Mouse (Mus musculus) embryonic facial prominence, embryonic 15.5 days (tissue): ENCODE data around the gene Pdx1. TPM values are rescaled to one million over a fixed set of nuclear protein-coding genes. Genes with fewer than 3 reads are reported as not detected.

Experiments used
- ATAC-seq: fragments of 200-750 bp; cut with Nextera tagmentation; 2 replicates; pipeline ENCODE4 v1.8.0; 2017; ENCODE audit warnings: low read depth, moderate TSS enrichment; ENCODE audit not compliant: insufficient number of reproducible peaks, low FRiP score, low TSS enrichment
- H3K27ac ChIP-seq: fragments of 300-500 bp; sonication (generic); replicated peaks from 2 replicates; pipeline ENCODE4 v1.5.1; 2015; ENCODE audit warnings: mild to moderate bottlenecking, inconsistent platforms
- H3K27me3 ChIP-seq: fragments of 300-500 bp; sonication (generic); 2 replicates; pipeline ENCODE4 v1.6.1; 2015; ENCODE audit warnings: inconsistent platforms
- H3K36me3 ChIP-seq: fragments of 300-500 bp; sonication (generic); 2 replicates; pipeline ENCODE4 v1.6.1; 2015; ENCODE audit warnings: mild to moderate bottlenecking, inconsistent platforms
- H3K4me1 ChIP-seq: fragments of 300-500 bp; sonication (generic); 2 replicates; pipeline ENCODE4 v1.6.1; 2015; ENCODE audit warnings: inconsistent platforms
- H3K4me2 ChIP-seq: fragments of 300-500 bp; sonication (generic); replicated peaks from 2 replicates; pipeline ENCODE4 v1.6.1; 2015; ENCODE audit warnings: mild to moderate bottlenecking, inconsistent platforms
- H3K4me3 ChIP-seq: fragments of 300-500 bp; sonication (generic); replicated peaks from 2 replicates; pipeline ENCODE4 v1.5.1; 2015; ENCODE audit warnings: mild to moderate bottlenecking, inconsistent platforms
- H3K9ac ChIP-seq: fragments of 300-500 bp; sonication (generic); 2 replicates; pipeline ENCODE4 v1.6.1; 2015; ENCODE audit warnings: inconsistent platforms
- H3K9me3 ChIP-seq: fragments of 300-500 bp; sonication (generic); replicated peaks from 2 replicates; pipeline ENCODE4 v1.6.1; 2016; ENCODE audit warnings: inconsistent platforms
- WGBS: fragments of 180-500 bp; shearing (Covaris S2); methylation state at CpG from one replicate; pipeline ENCODE4 v1.1.7; 2015; 5-methylcytosine and 5-hydroxymethylcytosine counted together
- polyA plus RNA-seq: library from polyadenylated mRNA; unstranded; fragments of >200 nt; fragmentation: Nextera tagmentation; extraction: Ambion mirVana; gene quantifications from 2 replicates; pipeline ENCODE4 v1.2.1, GENCODE M21; 2015

Gene Pdx1
- polyA plus RNA-seq, 1 experiment from 2014 or later, result not detected

- H3K36me3 ChIP-seq, result no peaks in the 10 kb centered on the region
- WGBS, result 4% methylated on average over 13 of the region's 13 CpGs
- no peaks in the 10 kb centered on the region for H3K9me3 ChIP-seq
- no peak overlapping the region for H3K9ac ChIP-seq
- H3K4me3 ChIP-seq, result no peak overlapping the region
- H3K27me3 ChIP-seq, result peaks cover 100% of the 10 kb centered on the region
- ATAC-seq, result no peak
- peaks cover 35% of the 10 kb centered on the region for H3K4me1 ChIP-seq
- H3K27ac ChIP-seq, result no peak overlapping the region
- no peak overlapping the region for H3K4me2 ChIP-seq
Measured at GRCm38 (mm10) chr5:147302746-147303400, 33.1 kb downstream of the Pdx1 start.

DNA sequence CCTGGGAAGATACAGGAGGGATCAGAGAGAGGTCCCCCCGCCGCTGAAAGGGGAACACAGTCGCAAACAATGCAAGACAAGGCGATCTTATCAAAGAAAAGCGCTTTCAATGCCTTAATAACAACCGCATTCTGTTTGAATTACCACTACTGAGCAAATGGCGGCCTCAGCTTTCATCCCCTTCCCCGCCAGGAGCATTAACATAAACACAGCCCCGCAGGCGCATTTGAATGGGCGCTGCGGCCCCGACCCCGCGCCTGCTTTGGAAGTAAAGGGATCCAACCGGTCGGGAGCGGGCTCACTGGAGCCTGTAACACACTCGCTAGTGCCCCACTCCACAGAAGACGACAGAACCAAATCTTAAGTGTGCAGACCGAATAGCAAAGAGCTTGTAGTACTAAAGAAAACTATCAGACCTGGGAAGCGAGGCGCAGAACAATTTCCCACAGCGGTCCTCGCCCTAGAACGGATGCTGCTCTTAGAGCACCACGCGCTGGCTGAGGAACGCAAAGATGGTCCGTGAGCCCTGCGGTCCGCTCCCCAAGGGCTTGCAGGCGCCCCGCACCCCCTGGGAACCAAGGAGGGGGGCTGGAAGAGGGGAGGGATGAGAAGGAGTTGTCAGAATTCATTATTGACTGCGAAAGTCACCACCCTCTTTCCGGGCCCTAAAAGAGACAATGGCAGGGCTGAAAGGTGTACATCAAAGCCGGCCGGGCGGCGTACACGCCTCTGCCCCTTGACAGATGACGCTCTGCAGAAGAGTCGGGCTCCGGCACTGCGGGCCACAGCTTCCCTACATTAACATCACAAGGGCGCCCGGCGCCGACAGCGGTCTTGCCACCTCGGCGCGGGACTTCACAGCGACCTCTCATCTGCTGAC, 34.8 kb downstream of the Pdx1 start:
- 1% methylated on average over 54 of the region's 54 CpGs for WGBS
- ATAC-seq, result no peak
- H3K4me3 ChIP-seq, result no peak overlapping the region
- H3K9me3 ChIP-seq, result no peaks in the 10 kb centered on the region
- H3K36me3 ChIP-seq, result no peaks in the 10 kb centered on the region
- H3K9ac ChIP-seq, result no peak overlapping the region
- H3K4me1 ChIP-seq, result peaks cover 31% of the 10 kb centered on the region
- no peak overlapping the region for H3K27ac ChIP-seq
- H3K27me3 ChIP-seq, result peaks cover 100% of the 10 kb centered on the region
- no peak overlapping the region for H3K4me2 ChIP-seq

DNA sequence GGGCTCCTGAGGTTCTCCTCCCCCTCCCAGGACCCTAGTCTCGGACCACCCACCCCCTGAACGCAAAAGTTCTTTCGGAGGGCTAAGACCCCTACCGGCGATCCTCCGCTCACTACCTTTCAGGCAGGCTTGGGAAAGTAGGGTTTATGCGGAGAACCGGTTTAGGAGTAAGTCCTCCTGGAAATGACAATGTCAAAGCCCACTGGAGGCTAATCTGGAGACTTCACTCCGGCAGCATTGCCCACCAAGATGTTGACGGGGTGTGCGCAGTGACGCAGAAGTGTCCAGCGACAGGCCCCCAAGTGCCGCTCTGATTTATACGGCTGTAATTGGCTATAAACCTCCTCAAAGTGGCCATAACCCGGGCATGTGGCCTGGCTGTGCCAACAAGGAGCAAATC, 35.4 kb downstream of the Pdx1 start:
- Histone ChIP-seq H3K36me3 (no peaks in the 10 kb centered on the region), H3K4me3 (no peak overlapping the region), H3K4me1 (peaks cover 27% of the 10 kb centered on the region), H3K27me3 (peaks cover 99% of the 10 kb centered on the region), H3K9ac (no peak overlapping the region), H3K4me2 (no peak overlapping the region), H3K9me3 (no peaks in the 10 kb centered on the region), H3K27ac (no peak overlapping the region)
- WGBS, result under 1% methylated on average over 16 of the region's 16 CpGs
- no peak for ATAC-seq

- Histone ChIP-seq H3K4me2 (peak overlapping the region; percentile 28), H3K9ac (no peak overlapping the region), H3K9me3 (no peaks in the 10 kb centered on the region), H3K27me3 (peaks cover 99% of the 10 kb centered on the region), H3K4me1 (peaks cover 27% of the 10 kb centered on the region), H3K4me3 (peak overlapping the region; percentile 2; the same call in 1 of the 2 replicates), H3K36me3 (no peaks in the 10 kb centered on the region), H3K27ac (no peak overlapping the region)
- under 1% methylated on average over 57 of the region's 58 CpGs for WGBS
- no peak for ATAC-seq
Measured at GRCm38 (mm10) chr5:147305856-147306637, 36.3 kb downstream of the Pdx1 start.

DNA sequence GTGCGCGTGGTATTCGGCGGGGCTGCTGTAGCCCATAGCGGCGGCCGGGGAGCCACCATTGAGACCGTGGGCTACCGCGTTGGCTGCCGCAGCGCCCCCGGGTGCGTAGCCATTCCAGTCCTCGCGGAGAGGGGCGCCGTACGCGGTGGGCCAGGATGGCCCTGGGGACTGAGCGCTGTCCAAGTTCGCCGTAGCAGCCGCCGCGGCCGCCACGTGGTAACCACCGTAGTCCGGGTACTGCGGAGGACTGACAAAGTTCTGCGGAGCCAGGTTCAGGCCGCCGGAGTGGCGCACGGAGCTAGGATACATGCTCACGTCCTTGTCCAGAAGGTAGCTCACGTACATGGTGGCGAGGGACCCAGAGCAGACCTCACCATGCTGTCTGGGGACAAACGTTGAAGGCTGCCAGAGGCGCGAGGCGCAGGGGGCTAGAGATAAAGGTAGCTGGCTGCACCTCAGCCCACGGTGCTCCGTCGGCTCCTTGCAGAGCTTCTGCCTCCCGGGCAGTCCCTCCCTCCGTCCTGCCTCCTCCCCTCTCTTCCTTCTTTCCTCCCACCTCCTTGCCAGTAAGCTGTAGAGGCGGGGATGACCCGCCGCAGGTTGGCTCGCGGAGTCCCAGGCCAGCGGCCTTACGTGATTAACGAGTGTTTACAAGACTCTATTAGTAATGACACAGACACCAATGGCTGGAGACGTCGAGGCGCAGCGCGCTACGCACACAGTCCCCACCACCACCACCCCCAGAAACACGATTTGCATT, 37.1 kb downstream of the Pdx1 start, which contains the start of gene Cdx2:
TSS of gene Cdx2 (minus strand) at position 633 of the 760 bp plus-strand sequence.
- Histone ChIP-seq H3K9me3 (no peaks in the 10 kb centered on the region), H3K4me1 (peaks cover 27% of the 10 kb centered on the region), H3K27ac (no peak within 1 kb of the TSS), H3K4me3 (peak within 1 kb of the TSS; percentile 2; the same call in 1 of the 2 replicates), H3K27me3 (peaks cover 99% of the 10 kb centered on the region), H3K9ac (no peak within 1 kb of the TSS), H3K36me3 (no peaks in the 10 kb centered on the region), H3K4me2 (peak within 1 kb of the TSS; percentile 28)
- no peak for ATAC-seq
- under 1% methylated on average over 63 of the region's 63 CpGs for WGBS

DNA sequence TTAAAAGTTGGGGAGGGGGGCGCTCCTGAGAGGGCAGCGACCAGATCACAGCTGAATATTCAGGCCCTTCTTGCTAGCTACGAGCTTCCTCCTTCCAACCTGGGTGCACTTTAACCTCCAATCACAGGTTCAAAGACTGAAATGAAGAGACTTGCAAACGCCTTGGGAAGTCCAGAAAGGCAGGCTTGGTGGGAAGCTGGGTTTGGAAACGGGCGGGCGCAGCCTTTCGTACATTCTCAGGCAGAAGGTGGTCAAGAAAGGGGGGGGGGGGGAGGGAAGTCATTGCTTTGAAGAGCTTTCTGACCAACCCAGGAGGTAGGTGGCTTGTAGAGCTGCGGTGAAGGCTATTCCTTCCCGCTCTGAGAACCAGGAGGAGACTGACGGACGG, 37.6 kb downstream of the Pdx1 start:
- H3K27ac ChIP-seq, result no peak overlapping the region
- peaks cover 27% of the 10 kb centered on the region for H3K4me1 ChIP-seq
- no peak for ATAC-seq
- H3K27me3 ChIP-seq, result peaks cover 99% of the 10 kb centered on the region
- H3K36me3 ChIP-seq, result no peaks in the 10 kb centered on the region
- no peak overlapping the region for H3K4me3 ChIP-seq
- WGBS, result 2% methylated on average over 12 of the region's 12 CpGs
- H3K9me3 ChIP-seq, result no peaks in the 10 kb centered on the region
- no peak overlapping the region for H3K9ac ChIP-seq
- no peak overlapping the region for H3K4me2 ChIP-seq

GRCm38 (mm10) chr5:147308451-147308850, 38.7 kb downstream of the Pdx1 start:
- H3K4me1 ChIP-seq, result peaks cover 27% of the 10 kb centered on the region
- H3K9me3 ChIP-seq, result no peaks in the 10 kb centered on the region
- H3K27me3 ChIP-seq, result peaks cover 99% of the 10 kb centered on the region
- H3K9ac ChIP-seq, result no peak overlapping the region
- WGBS, result 9% methylated on average over 9 of the region's 9 CpGs
- H3K4me3 ChIP-seq, result no peak overlapping the region
- H3K4me2 ChIP-seq, result no peak overlapping the region
- ATAC-seq, result no peak
- H3K36me3 ChIP-seq, result no peaks in the 10 kb centered on the region
- no peak overlapping the region for H3K27ac ChIP-seq

DNA sequence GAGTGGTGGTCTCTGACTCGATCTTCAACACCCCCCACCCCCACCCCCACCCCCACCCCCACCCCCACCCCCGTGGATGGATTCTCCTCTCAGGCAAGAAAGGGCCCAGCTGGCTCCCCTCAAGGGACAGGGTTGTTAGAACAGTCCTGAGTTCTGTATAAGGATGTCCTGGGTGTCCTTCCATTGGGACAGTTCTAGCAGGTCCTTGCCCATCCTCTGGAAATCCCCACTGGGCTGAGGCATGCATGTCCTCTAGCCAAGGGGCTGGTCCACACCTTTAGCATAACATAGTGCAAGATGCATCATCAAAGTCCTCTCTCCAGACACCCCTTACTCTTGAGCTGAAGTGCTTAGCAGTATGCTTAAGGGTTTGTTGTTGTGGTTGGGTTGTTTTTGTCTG, 40.0 kb downstream of the Pdx1 start:
- no peaks in the 10 kb centered on the region for H3K9me3 ChIP-seq
- no peak overlapping the region for H3K4me2 ChIP-seq
- H3K9ac ChIP-seq, result no peak overlapping the region
- no peak for ATAC-seq
- peaks cover 21% of the 10 kb centered on the region for H3K4me1 ChIP-seq
- peaks cover 99% of the 10 kb centered on the region for H3K27me3 ChIP-seq
- no peak overlapping the region for H3K27ac ChIP-seq
- no peaks in the 10 kb centered on the region for H3K36me3 ChIP-seq
- WGBS, result 10% methylated on average over 2 of the region's 2 CpGs
- H3K4me3 ChIP-seq, result no peak overlapping the region

DNA sequence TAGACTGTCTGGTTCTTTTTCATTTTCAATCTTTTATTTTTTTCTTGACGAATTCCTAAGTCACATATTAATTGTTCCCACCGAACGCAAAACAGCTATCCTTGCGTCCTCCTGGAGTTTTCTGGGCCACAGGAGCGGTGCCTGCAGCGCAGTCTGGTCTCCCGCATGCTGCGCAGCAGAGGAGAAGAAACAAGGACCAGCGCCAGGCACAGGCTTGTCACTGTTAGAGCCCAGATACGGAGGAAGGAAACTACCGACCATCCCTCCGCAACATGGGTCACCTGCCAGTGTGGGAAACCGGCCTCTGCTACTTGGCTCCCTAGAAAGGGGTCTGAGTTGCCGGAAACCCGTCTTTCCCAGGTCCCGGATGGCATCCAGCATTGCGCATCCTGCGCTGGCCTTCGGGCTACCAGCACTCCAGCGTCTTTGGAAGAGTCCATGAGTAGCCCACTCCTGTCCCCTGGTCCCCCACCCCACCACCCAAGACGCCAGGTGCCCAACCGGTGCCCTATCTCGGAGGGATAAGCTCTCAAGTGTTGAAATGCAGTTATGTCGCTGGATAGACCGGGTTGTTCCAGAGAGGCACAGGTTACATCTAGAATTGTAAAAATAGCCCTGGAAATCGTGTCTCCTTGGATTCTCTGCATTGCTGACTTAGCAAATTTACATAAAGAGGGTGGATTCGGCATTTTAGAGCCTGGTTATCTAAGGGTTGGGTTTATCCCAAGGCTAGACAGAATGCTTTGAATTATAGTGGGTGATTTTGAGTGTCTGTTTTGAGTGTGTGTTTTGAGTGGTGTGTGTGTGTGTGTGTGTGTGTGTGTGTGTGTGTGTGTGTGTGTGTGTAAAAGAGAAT, 43.3 kb downstream of the Pdx1 start:
- Histone ChIP-seq H3K27ac (no peak overlapping the region), H3K9me3 (no peaks in the 10 kb centered on the region), H3K4me2 (no peak overlapping the region), H3K27me3 (peaks cover 99% of the 10 kb centered on the region), H3K4me3 (no peak overlapping the region), H3K36me3 (no peaks in the 10 kb centered on the region), H3K4me1 (0 out of 2 replicates have a peak, but pooled peaks cover 2% of the 10 kb centered on the region), H3K9ac (no peak overlapping the region)
- WGBS, result 2% methylated on average over 27 of the region's 27 CpGs
- no peak for ATAC-seq
